Mouse (Mus musculus) urinary bladder, postnatal 10 days (tissue): ENCODE data around the gene Gucy1b1.

Experiments
- DNase-seq: peaks from one replicate; pipeline ENCODE4 v3.0.0; 2022; ENCODE audit warnings: low spot score

Gene Gucy1b1

DNA sequence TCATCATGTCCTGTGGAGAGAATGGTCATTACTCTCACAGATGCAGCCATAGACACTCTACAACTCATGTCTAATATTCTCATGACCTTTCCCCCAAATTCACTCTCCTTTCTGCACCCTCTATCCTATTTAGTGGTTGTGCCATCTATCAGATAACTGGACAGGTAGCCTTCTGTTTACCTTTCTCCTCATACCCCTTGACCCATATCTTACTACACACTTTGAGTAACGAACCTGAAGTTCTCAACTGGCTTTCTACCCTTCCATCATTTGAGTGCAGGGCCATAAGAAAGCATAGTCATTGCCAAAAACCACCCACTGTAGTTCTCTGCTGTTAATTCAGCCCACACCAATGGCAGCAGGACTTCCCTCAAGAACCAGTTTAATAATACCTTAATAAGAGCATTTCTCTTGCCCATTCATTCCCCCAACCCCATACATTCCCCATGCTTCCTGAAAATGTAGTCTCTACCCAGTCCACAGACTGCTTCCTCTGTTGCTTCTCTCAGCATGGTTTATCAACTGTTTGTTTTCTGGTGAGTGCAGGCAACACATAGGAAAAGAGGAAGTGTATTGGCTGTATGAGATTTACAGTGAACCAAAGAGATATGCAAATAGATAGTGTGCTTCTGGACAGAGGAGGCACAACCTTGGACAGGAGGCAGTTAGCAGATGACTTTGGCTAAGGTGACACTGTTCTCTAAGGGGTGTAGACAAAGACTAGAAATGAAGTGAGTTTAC lies 44.3 kb downstream of the Gucy1b1 start:
- no peak for DNase-seq

DNA sequence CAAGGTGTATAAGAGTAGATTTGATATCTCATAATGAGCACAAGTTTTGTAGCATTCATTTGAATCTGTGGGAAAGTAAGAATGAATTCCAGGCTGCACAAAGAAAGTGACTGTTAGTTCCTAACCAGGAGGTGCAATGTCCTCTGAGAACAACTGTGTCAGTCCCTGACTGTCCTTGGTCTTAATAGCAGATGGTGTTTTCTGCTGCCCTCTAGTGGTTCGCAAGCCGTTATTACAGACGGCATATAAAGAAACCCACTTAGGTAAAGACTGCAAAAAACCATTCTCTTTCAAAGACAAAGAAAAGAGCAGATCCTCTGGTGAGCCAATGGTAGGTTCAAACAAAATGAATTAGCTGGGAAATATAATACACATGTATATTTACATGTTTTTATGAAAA lies 45.3 kb downstream of the Gucy1b1 start:
- DNase-seq: no peak

DNA sequence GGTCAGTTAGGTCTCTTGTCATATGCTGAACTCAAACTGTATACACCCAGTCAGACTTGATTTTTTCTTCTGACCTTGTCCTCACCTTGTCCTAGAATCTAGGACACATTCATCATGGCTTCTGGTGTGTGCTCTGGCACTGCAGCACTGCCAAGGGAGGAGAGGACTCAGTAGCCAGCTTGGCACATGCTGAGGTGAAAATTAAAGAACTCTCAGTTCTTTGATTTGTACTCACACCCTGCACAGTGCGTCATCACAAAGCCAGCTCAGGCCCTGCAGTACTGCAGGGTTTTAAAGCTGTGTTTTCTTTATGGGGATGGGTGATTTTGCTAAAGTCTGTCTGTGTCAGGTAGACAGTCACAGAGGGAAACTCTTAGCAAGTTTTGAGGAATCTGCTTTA lies 47.2 kb downstream of the Gucy1b1 start:
- DNase-seq: no peak

DNA sequence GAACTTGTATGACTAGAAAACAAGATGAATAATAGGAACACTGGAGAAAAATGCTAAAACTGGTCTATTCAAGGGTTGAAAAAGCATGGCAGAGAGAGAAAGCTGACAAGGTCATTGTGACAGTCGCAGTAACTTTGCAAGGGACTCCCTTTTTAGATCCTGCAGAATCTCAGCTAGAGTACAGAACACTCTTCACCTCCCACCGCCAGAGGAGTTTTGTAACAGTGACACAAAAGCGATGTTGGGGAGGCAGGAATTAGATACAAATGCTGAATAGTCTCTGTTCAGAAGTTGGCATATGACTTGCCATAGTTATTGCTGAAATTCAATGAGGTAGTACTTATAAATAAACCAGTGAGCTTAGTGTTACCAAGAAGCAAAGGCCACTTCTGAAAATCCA lies 51.4 kb downstream of the Gucy1b1 start:
- no peak for DNase-seq

DNA sequence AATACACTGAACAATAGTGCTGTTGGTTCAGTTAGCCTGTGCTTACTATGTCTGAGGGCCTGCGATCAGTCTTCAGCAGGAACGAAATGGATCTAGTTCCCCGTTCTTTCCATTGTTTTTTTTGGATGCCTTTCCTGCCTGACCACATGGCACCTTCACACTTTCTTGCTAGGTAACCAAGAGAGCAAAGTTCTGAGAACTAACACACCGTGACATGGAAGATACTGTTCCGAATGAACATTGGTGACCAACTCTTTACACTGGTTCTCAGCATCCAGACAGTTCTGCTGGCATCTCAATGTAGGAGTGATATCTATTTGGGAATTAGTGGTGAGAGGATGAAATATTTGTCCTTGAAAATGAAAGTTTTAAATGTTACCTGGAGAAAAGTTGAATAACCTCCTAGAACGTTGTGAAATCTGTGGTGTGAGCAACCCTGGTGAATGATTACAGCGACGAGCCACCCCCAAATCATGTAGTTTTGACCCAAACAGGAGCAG lies 52.0 kb downstream of the Gucy1b1 start:
- DNase-seq: no peak

DNA sequence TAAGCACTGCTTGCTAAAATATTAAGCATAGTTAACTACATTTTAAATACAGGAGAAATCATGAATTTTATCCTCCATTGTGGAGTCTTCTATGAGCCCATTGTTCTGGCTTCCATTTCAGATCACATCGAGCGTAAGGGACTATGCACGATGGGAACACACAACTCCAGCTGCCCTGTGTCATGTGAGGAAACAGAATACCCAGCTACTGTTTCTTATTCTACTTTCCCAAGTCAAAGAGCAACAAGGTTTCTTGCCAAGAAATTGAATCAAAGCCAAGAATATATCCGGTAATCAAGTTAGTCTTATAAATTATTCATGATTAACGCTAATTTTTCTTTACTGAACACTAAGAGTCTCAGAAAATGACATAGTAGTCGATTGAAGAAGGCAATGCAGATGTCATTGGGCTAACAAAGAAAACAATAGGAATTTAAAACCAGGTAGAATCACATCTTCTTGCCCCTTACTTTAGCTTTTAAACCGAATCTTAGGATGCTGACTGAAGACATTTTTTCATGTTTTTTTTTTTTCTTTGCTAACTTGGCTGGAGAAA lies 60.3 kb downstream of the Gucy1b1 start:
- DNase-seq: no peak

DNA sequence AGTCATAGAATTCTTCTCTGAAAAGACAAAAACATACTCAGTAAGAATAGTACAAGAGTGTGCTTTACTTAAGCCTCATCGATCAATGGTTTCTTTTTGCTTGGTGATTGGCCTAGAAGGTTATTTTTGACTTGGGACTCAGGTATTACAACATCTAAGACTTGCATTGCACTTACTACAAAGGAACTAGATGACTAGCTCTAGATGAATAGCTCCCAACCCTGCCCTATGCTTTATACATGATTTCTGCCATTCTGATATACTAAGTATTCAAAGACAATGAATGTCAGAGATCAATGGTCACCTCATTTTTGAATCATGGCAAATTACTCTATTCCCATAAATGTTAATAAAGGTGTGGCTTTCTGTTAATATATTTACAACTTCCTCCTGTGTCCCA lies 67.5 kb downstream of the Gucy1b1 start:
- DNase-seq: no peak

DNA sequence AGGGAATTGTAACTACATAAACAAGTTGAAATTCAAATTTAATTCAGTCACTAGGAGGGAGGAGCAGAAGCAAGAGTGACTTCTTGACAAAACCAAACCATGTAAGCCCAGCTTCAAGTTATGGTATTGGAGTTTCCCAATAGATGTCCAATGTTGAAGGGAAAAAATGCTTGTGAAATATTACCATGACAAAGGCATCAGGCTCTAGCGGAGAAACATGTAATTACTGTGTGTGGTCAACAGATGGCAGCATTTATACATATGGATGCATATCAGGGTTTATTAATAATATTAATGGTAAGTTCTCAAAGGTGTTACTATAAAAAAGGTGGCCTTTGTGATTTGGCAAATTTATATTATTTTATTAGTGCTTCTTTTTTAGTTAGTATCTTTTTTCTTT lies 78.5 kb downstream of the Gucy1b1 start:
- DNase-seq: no peak

DNA sequence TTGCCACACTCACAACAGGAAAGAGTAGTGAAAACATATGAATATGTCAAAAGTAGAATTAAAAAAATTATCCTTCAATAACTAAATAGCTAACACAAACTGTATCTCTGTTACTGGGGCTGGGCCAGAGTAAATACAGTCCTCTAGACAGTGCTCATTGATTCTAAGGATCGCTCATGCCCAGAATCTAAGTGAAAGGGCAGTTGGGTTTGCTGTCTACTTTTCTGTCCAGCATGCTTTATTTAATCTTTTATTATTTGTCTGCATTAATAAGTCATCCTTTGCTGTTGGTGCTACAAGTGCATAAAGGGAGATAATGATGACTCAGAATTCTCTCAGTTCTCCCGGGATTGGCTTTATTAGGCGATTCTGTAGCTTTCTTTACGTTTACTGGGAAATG lies 79.1 kb downstream of the Gucy1b1 start:
- DNase-seq: no peak

DNA sequence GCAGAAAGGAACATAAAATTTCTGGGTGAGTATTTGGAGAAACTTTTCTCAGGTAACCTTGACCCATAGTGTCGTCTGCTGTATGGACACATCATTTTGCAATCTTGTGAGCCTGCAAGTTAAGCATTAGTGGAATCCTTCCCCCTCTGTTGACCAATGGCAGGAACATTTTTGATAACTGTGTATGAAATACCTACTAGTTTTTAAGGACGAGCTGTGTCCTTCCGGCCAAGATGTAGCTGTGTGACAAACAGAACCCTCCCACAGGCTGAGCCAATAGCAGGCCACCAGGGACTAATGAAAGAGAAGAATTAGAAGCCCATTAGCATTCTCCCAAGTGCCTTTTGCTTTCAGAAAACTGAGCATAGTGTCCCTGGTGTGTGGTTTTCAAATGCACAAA lies 84.0 kb downstream of the Gucy1b1 start:
- DNase-seq: no peak

DNA sequence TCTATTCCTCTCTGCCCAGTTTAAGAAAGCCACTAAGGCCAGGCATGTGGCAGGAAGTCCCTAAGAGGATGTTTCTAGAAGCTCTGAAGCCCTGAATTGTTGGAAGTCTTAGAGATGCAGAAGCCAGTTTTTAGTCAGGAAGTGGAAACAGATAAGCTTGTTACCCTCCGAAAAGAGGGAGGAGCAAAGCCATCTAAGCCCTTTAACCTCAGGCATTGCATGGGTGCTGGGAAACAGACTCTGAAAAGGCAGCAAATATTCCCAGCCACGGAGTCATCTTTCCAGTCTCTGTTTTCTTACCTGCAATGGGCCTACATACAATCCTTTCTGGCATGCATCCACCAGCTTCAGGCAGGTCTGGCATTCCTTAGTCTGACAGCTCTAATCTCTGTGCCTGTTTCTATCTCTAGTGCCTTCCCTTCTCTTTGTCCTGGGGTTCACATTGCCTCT lies 84.8 kb downstream of the Gucy1b1 start:
- no peak for DNase-seq

DNA sequence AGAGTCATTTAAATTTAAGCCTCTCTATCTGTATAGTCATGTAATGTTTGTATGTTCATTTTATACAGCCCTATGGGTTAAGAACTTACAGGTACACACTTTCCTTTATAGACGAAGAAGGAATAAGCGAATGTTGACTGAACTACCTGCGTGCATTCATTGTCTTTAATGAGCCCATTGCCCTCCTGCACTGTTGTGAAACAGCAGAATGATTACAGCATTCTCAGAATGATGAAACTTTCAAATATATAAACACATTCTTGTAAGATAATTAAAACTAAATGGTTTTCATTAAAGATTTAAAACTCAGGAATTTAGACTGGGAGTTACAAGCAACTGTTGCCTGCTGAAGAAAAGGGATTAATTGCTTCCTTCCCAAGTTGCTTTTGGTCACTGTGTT lies 86.9 kb downstream of the Gucy1b1 start:
- no peak for DNase-seq

DNA sequence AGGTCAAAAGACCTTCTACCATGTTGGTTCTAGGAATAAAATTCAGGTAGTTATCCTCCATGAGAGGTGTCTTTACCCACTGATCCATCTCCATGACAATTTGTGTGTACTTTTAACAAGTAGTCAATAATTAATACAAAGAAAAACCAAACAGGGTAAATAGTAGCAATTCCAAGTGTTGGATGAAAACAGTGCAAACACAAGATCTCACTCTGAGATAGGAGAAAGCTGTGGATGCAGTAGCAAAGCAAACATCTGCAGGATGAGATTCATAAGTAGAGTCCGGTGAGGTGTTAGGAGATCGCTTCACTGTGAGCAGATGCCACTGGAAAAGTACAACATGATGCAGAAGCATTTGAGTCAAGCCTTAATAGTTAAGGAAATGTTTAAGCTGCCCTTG lies 88.4 kb downstream of the Gucy1b1 start:
- DNase-seq: no peak

DNA sequence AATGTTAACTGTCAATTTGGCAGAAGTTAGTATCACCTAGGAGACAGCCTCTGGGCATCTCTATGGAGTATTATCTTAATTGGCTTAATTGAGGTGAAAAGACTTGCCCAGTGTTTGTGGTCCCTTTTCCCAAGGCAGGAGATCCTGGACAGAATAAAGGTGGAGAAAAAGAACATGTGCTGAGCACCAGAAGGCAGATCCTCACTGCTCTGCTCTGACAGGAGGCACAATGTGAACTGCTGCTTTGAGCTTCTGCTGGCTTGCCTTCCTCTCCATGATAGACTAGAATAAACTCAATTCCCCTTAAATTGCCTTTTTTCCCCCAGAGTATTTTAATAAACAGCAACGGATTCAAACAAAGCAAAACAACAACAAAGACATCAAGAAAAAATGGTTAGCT lies 89.4 kb downstream of the Gucy1b1 start:
- DNase-seq: no peak

DNA sequence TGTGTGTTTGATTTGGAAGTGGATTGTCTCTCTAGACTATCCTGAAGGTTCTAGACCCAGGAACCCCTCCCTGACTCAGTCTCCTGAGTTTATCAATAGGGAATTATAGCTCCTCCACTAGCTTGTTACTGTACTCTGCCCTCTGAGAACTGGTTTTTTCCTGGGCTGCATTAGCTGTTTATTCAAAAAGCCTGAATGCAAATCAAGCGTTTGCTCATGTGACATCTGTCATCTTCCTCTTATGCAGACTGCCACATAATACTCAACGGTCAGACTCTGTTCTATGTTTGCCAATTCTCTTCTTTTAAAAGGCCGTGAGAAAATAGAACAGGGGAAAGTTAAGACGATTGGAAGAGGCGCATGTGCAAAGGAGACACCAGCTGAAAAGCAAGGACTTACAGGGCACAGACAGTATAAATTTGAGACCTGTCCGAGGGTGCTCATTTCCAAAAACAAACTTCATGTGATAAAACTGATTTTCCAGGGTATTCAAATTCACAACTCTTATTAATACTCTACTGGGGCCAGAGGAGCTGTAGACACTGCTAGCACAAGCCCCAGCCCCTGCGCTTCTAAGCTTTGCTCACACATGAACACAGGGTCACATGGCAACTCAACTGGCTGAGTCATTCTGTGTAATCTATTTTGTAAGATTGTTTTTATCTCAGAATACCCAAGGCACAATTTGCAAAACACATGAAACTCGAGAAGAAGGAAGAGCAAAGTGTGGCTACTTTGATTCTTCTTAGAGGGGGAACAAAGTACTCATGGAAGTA lies 91.2 kb downstream of the Gucy1b1 start:
- DNase-seq: no peak
